Mouse (Mus musculus) neutrophil, adult 5-6 weeks (primary cell): ENCODE results near the gene Dzip1. TPM values are rescaled to one million over a fixed set of nuclear protein-coding genes. Genes with fewer than 3 reads are reported as not detected.

Source experiments
- ATAC-seq: fragments of 151-379, 151-347 bp; 2 replicates; pipeline ENCODE4 v1.8.0; 2017; ENCODE audit warnings: mild to moderate bottlenecking, moderate TSS enrichment; ENCODE audit not compliant: insufficient number of reproducible peaks, poor library complexity, low FRiP score, severe bottlenecking; ENCODE audit errors: extremely low read depth
- total RNA-seq: library from RNA; stranded (forward); fragments of 200-1000 nt; gene quantifications from 2 replicates; pipeline ENCODE4 v1.2.3, GENCODE M21; 2017

Gene Dzip1
- total RNA-seq, 1 experiment from 2014 or later: 5.4 TPM

DNA sequence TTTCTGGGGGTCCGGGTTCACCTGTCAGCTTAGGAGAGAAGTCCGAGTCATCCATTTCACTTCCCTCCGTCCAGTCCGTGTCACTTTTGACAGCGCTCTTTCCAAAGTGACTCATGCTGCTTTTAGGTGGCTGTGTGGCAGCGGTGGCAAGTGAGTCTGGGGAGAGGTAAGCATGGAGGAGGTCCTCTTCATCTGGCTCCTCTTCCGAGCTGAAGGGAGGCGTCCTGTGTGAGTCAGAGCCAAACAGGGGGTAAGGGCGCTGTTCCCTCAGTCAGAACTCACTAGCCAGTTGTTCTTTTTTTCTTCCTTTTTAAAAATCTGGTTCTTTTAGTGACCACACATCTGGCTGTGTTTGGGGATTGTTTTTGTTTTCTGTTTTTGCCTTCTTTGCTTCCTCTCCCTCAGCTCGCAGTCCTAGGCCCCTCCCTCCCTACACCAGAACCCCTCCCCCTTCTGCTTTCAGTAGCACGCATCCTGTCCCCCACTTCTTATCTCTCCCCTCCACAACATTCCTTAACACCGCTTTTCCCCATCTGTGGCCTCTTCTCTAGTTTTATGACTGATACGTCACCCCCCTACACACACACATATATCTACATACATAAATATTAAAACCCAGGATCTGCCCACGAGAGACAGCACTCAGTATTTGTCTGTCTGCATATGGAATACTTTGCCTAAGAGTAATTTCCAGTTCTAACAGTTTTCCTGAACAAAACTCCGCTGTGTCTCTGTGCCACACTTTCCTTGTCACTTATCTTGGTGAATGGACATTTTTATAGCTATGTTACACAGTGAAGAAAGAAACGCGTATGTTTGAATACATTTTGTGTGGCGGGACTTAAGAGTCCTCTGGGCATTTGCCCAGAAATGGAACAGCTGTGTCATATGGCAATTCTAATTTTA is 41.7 kb downstream of the Dzip1 start:
- ATAC-seq: no peak

DNA sequence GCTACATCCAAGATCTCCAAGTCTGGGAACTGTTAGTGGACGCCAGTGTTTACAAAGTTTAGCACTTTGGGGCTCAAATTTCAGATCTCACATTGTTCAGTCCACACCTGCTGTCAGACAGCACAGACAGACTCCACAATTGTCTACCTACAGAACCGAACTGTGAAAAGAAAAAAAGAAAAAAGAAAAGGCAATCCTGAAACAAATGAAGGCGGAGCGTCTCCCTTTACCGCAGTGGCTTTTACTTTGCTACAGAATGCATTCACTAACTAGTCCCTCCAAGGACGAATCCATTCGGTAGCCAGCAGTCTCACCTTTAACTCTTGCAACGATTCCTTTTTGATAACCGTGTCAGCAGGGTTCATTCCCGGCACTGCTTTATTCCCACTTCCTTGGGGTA is 44.6 kb downstream of the Dzip1 start:
- ATAC-seq: no peak

DNA sequence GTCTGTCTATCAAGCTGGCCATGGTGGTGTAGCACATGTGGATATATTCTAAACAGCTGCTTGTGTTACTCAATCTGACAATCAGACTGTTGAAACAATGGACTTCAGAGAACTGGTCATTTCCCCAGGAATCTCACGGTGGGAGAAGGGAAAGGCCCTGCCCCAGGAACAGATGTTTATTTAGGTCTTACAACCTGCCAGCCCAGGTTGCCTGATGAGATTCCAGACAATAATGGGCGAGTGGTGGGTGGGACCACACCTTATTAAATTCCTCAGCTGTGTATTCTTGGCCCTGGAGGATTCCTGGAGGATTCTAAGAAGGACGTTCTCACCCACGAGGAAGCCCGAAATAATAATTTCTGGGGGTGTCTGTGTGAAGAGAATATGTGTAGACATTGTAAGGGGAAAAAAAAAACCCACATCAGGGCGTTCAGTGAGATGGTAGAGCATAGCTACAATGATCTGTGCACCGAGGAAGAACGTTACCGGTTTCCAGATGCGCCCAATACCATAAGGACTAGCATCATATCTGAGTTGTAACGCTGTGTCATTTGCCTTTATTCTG is 46.8 kb downstream of the Dzip1 start:
- no peak for ATAC-seq

- ATAC-seq: no peak
These were observed 50.4 kb downstream of the Dzip1 start for GRCm38 (mm10) chr14:118874786-118875415.

DNA sequence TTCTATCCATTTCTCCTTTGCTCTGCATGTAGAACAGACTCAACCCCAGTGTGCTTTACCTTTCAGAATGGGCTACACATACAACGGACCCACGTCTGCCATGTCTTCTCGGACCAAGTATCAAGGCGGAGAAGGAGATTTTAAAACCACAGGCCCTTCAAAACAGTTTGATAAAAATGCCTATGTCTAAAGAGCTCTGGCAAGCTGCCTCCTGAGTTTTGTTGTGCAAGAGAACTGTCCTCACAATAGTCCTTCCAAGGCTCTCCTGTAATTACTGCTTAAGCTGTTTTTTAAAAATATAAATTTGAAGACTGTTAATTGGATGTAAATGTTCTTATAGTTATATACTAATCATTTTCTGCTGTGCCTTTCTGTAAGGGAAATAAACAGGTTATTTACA is 51.1 kb downstream of the Dzip1 start:
- ATAC-seq: no peak

- no peak for ATAC-seq
These were observed 55.5 kb downstream of the Dzip1 start for GRCm38 (mm10) chr14:118869712-118870111.

- no peak for ATAC-seq
These were observed 57.0 kb downstream of the Dzip1 start for GRCm38 (mm10) chr14:118868102-118868724.

- no peak for ATAC-seq
These were observed 57.9 kb downstream of the Dzip1 start for GRCm38 (mm10) chr14:118867366-118867765.

DNA sequence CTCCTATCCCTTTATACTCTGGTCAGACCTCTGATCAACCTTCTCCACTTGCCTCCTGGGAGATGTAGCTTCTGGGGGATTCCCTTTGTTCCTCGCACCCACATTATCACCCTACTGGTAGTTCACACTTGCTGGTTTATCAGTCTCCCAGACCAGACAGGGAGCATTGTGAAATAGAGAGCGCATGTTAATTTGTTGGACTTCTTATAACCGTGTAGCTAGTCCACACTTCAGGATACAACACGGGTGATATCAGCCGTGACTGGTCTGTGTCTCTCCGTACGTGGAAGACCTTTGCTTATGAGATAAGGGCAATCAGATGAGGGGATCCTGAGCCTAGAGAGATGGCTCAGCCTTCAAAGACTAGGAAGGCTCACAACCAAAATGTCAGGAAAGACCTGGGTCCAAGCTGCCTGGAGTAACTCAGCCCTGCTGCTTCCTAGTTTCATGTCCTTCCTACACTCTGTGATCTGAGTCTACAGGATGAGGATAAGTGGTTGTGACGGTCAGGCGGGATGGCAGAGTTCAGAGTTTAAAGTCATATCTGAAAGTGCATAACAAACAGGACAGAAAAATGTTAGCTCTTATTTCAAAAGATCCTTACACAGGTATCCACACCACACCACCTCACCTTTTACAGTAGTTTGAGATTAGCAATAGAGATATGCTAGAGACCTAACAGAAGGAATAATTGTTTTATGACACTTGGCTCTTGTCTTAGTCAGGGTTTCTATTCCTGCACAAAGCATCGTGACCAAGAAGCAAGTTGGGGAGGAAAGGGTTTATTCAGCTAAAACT is 59.0 kb downstream of the Dzip1 start:
- ATAC-seq: no peak

DNA sequence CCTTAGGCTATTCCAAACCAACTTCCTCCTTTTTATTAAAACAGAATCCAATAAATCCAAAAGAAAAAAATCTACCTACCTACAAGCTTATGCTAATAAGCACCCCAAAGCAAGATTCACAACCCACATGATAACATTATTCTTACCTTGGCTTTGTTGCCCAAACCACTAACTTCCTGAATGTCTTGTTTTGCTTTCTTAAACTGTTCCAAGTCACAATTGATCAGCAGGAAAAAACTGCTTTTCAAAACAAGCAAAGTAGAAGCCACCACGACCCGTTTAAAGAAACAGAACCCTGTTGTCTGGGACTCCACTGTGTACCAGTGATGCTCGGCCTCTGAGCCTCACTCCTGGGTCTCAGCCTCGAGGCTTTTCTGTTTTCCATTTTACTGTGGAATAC is 60.4 kb downstream of the Dzip1 start:
- ATAC-seq: no peak

- ATAC-seq: no peak
These were observed 63.0 kb downstream of the Dzip1 start for GRCm38 (mm10) chr14:118862253-118862652.

DNA sequence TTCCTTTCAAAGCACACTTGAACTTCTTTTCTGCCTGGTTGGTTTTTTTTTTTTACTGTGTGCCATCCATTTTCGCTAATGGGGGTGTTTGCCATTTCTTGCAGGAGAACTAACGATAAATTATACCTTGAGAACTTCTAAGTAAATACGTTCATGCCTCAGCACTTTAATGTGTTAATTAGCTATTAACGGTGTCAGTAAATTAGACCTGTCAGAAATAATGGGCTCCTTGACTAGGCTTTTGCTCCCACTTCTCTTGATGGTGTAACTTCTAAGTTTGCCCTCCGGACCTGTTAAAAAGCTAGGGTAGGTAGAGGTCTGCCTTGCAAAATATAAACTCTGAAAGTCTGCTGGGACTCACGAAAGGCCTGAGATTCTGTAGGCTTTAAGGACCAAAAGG is 66.9 kb downstream of the Dzip1 start:
- ATAC-seq: no peak

DNA sequence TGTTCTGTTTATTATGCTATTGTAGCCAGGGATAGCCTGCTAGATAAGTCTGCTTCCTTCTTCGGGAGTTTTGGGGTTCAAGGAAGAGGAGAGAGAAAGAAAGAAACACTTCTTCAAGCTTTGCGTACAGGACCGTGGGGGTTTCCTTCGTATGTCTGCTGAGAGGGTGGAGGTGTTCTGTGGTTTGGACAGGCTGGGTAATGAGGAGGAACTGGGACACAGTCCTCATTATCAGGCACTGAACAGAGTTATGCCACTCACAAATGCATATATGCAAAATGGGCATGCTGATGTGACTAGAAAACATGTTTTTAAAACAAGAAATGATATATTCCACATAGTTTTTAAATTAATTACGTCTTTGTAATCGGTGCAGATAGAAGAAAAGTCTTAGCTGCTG is 68.7 kb downstream of the Dzip1 start:
- no peak for ATAC-seq

GRCm38 (mm10) chr14:118855141-118855800 is 70.0 kb downstream of the Dzip1 start:
- ATAC-seq: peak; percentile 45; the same call in 1 of the 2 replicates

DNA sequence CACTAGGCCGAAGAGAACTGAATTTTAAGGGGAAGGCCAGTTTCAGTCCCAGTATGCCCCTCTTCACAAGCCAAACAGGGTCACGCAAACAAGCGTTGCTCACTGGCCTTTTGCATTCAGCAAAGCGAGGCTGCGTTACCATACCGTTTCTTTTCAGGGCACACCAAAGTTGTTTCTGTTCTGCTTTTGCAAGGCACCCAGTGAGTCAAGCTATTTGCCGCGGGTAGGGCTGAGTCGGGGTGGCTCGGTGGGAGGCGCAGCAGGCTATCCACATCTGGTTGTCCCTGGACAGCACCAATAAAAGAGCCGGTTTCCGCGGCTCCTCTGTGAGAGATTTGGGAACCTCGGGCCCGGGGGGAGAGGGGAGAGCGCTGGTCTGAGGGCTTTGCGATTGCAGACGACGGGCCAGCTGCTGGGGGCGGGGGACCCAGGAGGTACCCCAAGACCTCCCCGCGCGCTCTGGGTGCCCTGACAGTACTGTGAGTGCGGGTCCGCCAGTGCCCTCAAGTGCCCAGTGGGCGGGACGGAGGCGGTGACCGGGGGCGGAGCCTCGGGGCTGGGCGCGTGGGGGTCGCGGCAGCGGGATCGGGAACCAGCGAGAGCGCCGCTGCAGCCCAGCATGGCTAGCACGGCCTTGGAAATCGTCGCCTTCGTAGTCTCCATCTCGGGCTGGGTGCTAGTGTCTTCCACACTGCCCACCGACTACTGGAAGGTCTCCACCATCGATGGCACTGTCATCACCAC is 70.7 kb downstream of the Dzip1 start:
- peak; percentile 86 for ATAC-seq

- ATAC-seq: no peak
These were observed 73.7 kb downstream of the Dzip1 start for GRCm38 (mm10) chr14:118851496-118852107.

DNA sequence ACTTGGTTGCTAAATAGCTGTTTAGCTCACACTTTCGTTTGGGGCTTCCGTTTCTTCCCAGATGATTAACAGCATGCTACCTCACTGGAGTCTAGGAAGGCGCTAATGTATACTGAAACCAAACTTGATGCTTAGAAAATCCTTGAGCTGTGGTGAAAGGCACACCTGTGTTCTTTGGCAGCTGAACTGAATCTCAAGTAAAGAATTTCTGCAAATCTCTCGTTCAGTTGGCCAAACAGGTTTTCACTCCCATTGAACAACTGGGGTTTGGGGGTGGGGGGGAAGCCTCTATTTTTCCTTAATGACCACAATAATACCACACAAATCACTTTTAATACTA is 74.6 kb downstream of the Dzip1 start:
- ATAC-seq: no peak
